8 mouse cellular contexts compared by ENCODE assay signal in genomic region chr1:135282536-135283286, GRCm38 (mm10). TPM values are rescaled to one million over a fixed set of nuclear protein-coding genes. Genes with fewer than 3 reads are reported as not detected.
DNase-seq lines count a peak whose midpoint lies in the region; ATAC-seq and TF ChIP-seq lines count a peak whose summit lies in the region.

No protein-coding gene starts in this region.

- H3K4me1 ChIP-seq in testis, adult 2 months (ENCODE audit: control insufficient read depth, insufficient read depth, low read length) = peaks cover 14% of the 10 kb centered on the region
- H3K4me1 ChIP-seq in forebrain, embryonic 10.5 days = peaks cover 28% of the 10 kb centered on the region
- peaks cover 36% of the 10 kb centered on the region for H3K4me1 ChIP-seq in hindbrain, embryonic 15.5 days (replicated peaks)
- peaks cover 13% of the 10 kb centered on the region; the same call in 1 of the 2 replicates for H3K4me1 ChIP-seq in stomach, embryonic 15.5 days

- TF ChIP-seq POLR2A in testis, adult 2 months (IDR thresholded peaks at IDR 0.05; ENCODE audit: control insufficient read depth, low read depth, low read length) = no peak

- no peak for DNase-seq in testis, postnatal 10 days (ENCODE audit: low spot score)
- DNase-seq in forebrain, embryonic 10.5 days (ENCODE audit: extremely low spot score, low spot score) = no peak
- DNase-seq in lung, postnatal 10 days = peak; percentile 53
- DNase-seq in frontal cortex, postnatal 36 days (ENCODE audit: low spot score in 2 of 2) = no peak
- no peak for DNase-seq in urinary bladder, postnatal 4 days (ENCODE audit: low spot score in 2 of 2)

- H3K9ac ChIP-seq in hindbrain, embryonic 15.5 days = peak overlapping the region; percentile 92
- peak overlapping the region; percentile 82 for H3K9ac ChIP-seq in stomach, embryonic 15.5 days

- H3K4me3 ChIP-seq in testis, adult 2 months (ENCODE audit: control insufficient read depth, low read depth, low read length) = peak overlapping the region; percentile 92
- peak overlapping the region; percentile 88 for H3K4me3 ChIP-seq in forebrain, embryonic 10.5 days
- peak overlapping the region; percentile 81 for H3K4me3 ChIP-seq in hindbrain, embryonic 15.5 days
- H3K4me3 ChIP-seq in stomach, embryonic 15.5 days (replicated peaks) = peak overlapping the region; percentile 62

- peaks cover 2% of the 10 kb centered on the region for H3K27me3 ChIP-seq in testis, adult 2 months (ENCODE audit: control insufficient read depth, insufficient read depth, low read length)
- no peaks in the 10 kb centered on the region for H3K27me3 ChIP-seq in forebrain, embryonic 10.5 days (ENCODE audit: poor library complexity, severe bottlenecking)
- no peaks in the 10 kb centered on the region for H3K27me3 ChIP-seq in hindbrain, embryonic 15.5 days
- H3K27me3 ChIP-seq in stomach, embryonic 15.5 days (replicated peaks) = no peaks in the 10 kb centered on the region

- WGBS in forebrain, embryonic 10.5 days = 40% methylated on average over 13 of the region's 13 CpGs
- WGBS in hindbrain, embryonic 15.5 days = 42% methylated on average over 13 of the region's 13 CpGs
- WGBS in stomach, embryonic 15.5 days = 31% methylated on average over 13 of the region's 13 CpGs

- no peaks in the 10 kb centered on the region for H3K9me3 ChIP-seq in forebrain, embryonic 10.5 days
- H3K9me3 ChIP-seq in hindbrain, embryonic 15.5 days = no peaks in the 10 kb centered on the region
- H3K9me3 ChIP-seq in stomach, embryonic 15.5 days = no peaks in the 10 kb centered on the region

- ATAC-seq in hindbrain, embryonic 15.5 days (ENCODE audit: low FRiP score, low read depth) = no peak
- ATAC-seq in stomach, embryonic 15.5 days (ENCODE audit: insufficient read depth, low FRiP score, low read depth) = no peak

- peak overlapping the region; percentile 83 for H3K4me2 ChIP-seq in hindbrain, embryonic 15.5 days
- peak overlapping the region; percentile 71 for H3K4me2 ChIP-seq in stomach, embryonic 15.5 days

- peak overlapping the region; percentile 81 for H3K27ac ChIP-seq in testis, adult 2 months (ENCODE audit: control insufficient read depth, insufficient read depth, low read depth, low read length)
- peak overlapping the region; percentile 95 for H3K27ac ChIP-seq in forebrain, embryonic 10.5 days
- peak overlapping the region; percentile 86 for H3K27ac ChIP-seq in hindbrain, embryonic 15.5 days (replicated peaks)
- H3K27ac ChIP-seq in stomach, embryonic 15.5 days = peak overlapping the region; percentile 86

- no peaks in the 10 kb centered on the region for H3K36me3 ChIP-seq in testis, adult 2 months (ENCODE audit: control insufficient read depth, insufficient read depth, low read length)
- H3K36me3 ChIP-seq in forebrain, embryonic 10.5 days (replicated peaks) = peaks cover 35% of the 10 kb centered on the region
- H3K36me3 ChIP-seq in hindbrain, embryonic 15.5 days = peaks cover 13% of the 10 kb centered on the region
- peaks cover 13% of the 10 kb centered on the region for H3K36me3 ChIP-seq in stomach, embryonic 15.5 days

- TF ChIP-seq CTCF in testis, adult 2 months (IDR thresholded peaks at IDR 0.05; ENCODE audit: control insufficient read depth, insufficient read depth, insufficient replicate concordance, low read depth, low read length) = no peak

RNA-seq across cellular contexts. Expression of gene Rnpep, which starts 1.2 kb away (rescaled TPM):
- 15.7 and 16.6 TPM in 2 replicates for polyA plus RNA-seq in testis, adult 2 months (2012; rRNA removed)
- 92.3 and 94.5 TPM in 2 replicates for polyA plus RNA-seq in forebrain, embryonic 10.5 days (2016; fragmentation: Nextera tagmentation; extraction: Ambion mirVana)
- 102 and 106 TPM in 2 replicates for polyA plus RNA-seq in hindbrain, embryonic 15.5 days (2015; fragmentation: Nextera tagmentation; extraction: Ambion mirVana)
- 132 and 141 TPM in 2 replicates for polyA plus RNA-seq in stomach, embryonic 15.5 days (2015; fragmentation: Nextera tagmentation; extraction: Ambion mirVana)

RNA-seq across cellular contexts. Expression of gene Elf3, which starts 24.3 kb away (rescaled TPM):
- polyA plus RNA-seq in testis, adult 2 months (2012; rRNA removed) = 1.8 TPM in 1 of 2 replicates, not detected in the other
- polyA plus RNA-seq in forebrain, embryonic 10.5 days (2016; fragmentation: Nextera tagmentation; extraction: Ambion mirVana) = 3.3 and 4.0 TPM in 2 replicates
- polyA plus RNA-seq in hindbrain, embryonic 15.5 days (2015; fragmentation: Nextera tagmentation; extraction: Ambion mirVana) = 0.45 and 0.62 TPM in 2 replicates
- 131 and 134 TPM in 2 replicates for polyA plus RNA-seq in stomach, embryonic 15.5 days (2015; fragmentation: Nextera tagmentation; extraction: Ambion mirVana)

RNA-seq across cellular contexts. Expression of gene Timm17a, which starts 30.9 kb away (rescaled TPM):
- 69.1 and 73.2 TPM in 2 replicates for polyA plus RNA-seq in testis, adult 2 months (2012; rRNA removed)
- 197 TPM in 2 replicates for polyA plus RNA-seq in forebrain, embryonic 10.5 days (2016; fragmentation: Nextera tagmentation; extraction: Ambion mirVana)
- 159 and 171 TPM in 2 replicates for polyA plus RNA-seq in hindbrain, embryonic 15.5 days (2015; fragmentation: Nextera tagmentation; extraction: Ambion mirVana)
- polyA plus RNA-seq in stomach, embryonic 15.5 days (2015; fragmentation: Nextera tagmentation; extraction: Ambion mirVana) = 188 and 218 TPM in 2 replicates

RNA-seq across cellular contexts. Expression of gene Lmod1, which starts 41.9 kb away (rescaled TPM):
- 1.7 and 2.9 TPM in 2 replicates for polyA plus RNA-seq in testis, adult 2 months (2012; rRNA removed)
- 0.36 and 0.41 TPM in 2 replicates for polyA plus RNA-seq in forebrain, embryonic 10.5 days (2016; fragmentation: Nextera tagmentation; extraction: Ambion mirVana)
- 0.35 and 0.47 TPM in 2 replicates for polyA plus RNA-seq in hindbrain, embryonic 15.5 days (2015; fragmentation: Nextera tagmentation; extraction: Ambion mirVana)
- polyA plus RNA-seq in stomach, embryonic 15.5 days (2015; fragmentation: Nextera tagmentation; extraction: Ambion mirVana) = 13.0 and 14.0 TPM in 2 replicates

Comparison
In these comparisons a context has a peak if more than half of its experiments do, and no peak if none do; other contexts are left out.
1. RNA of gene Elf3, which starts 24.3 kb away (polyA plus RNA-seq): 131 to 134 TPM in stomach, embryonic 15.5 days; 3.3 to 4.0 TPM in forebrain, embryonic 10.5 days, 0.45 to 0.62 TPM in hindbrain, embryonic 15.5 days and 1.8 TPM in testis, adult 2 months; every median in the first group is over 10 times any median in the second.
2. Peak in every context shown above with its lines, with median percentiles within 50 percentile points of each other: H3K27ac ChIP-seq and H3K4me3 ChIP-seq.